Mouse (Mus musculus) midbrain, postnatal 0 days (tissue): ENCODE measurements around the gene Ccdc43. TPM values are rescaled to one million over a fixed set of nuclear protein-coding genes. Genes with fewer than 3 reads are reported as not detected.

Experiments
- ATAC-seq: fragments of 200-750 bp; cut with Nextera tagmentation; 2 replicates; pipeline ENCODE4 v1.8.0; 2017; ENCODE audit warnings: moderate number of reproducible peaks, mild to moderate bottlenecking, moderate TSS enrichment, moderate library complexity; ENCODE audit not compliant: low FRiP score
- DNase-seq: peaks from one replicate; pipeline ENCODE4 v3.0.0-alpha.2; 2015; ENCODE audit warnings: low spot score
- H3K27ac ChIP-seq: fragments of 300-500 bp; sonication (generic); 2 replicates; pipeline ENCODE4 v1.5.1; 2014; ENCODE audit warnings: low read depth, mild to moderate bottlenecking, low read length, mixed read lengths
- H3K27me3 ChIP-seq: fragments of 300-500 bp; sonication (generic); 2 replicates; pipeline ENCODE4 v1.6.1; 2014; ENCODE audit warnings: low read length, control low read depth, mixed read lengths; ENCODE audit not compliant: insufficient read depth
- H3K36me3 ChIP-seq: fragments of 300-500 bp; sonication (generic); 2 replicates; pipeline ENCODE4 v1.6.1; 2014; ENCODE audit warnings: low read length, control low read depth, mixed read lengths; ENCODE audit not compliant: insufficient read depth
- H3K4me1 ChIP-seq: fragments of 300-500 bp; sonication (generic); 2 replicates; pipeline ENCODE4 v1.6.1; 2014; ENCODE audit warnings: mild to moderate bottlenecking, control low read depth, antibody characterized with exemption, low read length, mixed read lengths; ENCODE audit not compliant: insufficient read depth
- H3K4me2 ChIP-seq: fragments of 300-500 bp; sonication (generic); 2 replicates; pipeline ENCODE4 v1.6.1; 2014; ENCODE audit warnings: low read depth, mild to moderate bottlenecking, low read length, mixed read lengths; ENCODE audit not compliant: poor library complexity, severe bottlenecking
- H3K4me3 ChIP-seq: fragments of 300-500 bp; sonication (generic); 2 replicates; pipeline ENCODE4 v1.5.1; 2014; ENCODE audit warnings: low read depth, mild to moderate bottlenecking, low read length, moderate library complexity
- H3K9ac ChIP-seq: fragments of 300-500 bp; sonication (generic); replicated peaks from 2 replicates; pipeline ENCODE4 v1.6.1; 2014; ENCODE audit warnings: mild to moderate bottlenecking, low read length, moderate library complexity, mixed read lengths; ENCODE audit not compliant: poor library complexity, severe bottlenecking
- H3K9me3 ChIP-seq: fragments of 300-500 bp; sonication (generic); 2 replicates; pipeline ENCODE4 v1.6.1; 2016; ENCODE audit warnings: low read length, control low read depth
- CTCF ChIP-seq: IDR thresholded peaks from 2 replicates; pipeline ENCODE4 v1.5.1; 2016; ENCODE audit warnings: antibody characterized with exemption, mild to moderate bottlenecking
- WGBS: fragments of 180-500 bp; shearing (Covaris S2); extraction: QIAGEN DNeasy Blood & Tissue Kit; methylation state at CpG from one replicate; pipeline ENCODE4 v1.1.7; 2014; 5-methylcytosine and 5-hydroxymethylcytosine counted together
- microRNA-seq: library from miRNA; unstranded; fragments of <30 nt; microRNA quantifications from one replicate; pipeline ENCODE4, GENCODE M21; 2016; ENCODE audit warnings: borderline number of aligned reads
- polyA plus RNA-seq: library from polyadenylated mRNA; unstranded; fragments of >200 nt; fragmentation: Nextera tagmentation; extraction: Ambion mirVana; gene quantifications from 2 replicates; pipeline ENCODE4 v1.2.1, GENCODE M21; 2015
- total RNA-seq: library from RNA; depleted of rRNA; stranded (reverse); fragments of >200 nt; gene quantifications from 2 replicates; pipeline ENCODE4 v1.2.3, GENCODE M21; 2014; rRNA removed

Ccdc43 gene
- total and polyA plus RNA-seq, 2 experiments from 2014 or later = 23.9 to 35.1 TPM

GRCm38 (mm10) chr11:102646226-102646625, 51.4 kb downstream of the Ccdc43 start:
- Histone ChIP-seq H3K27me3 (no peaks in the 10 kb centered on the region), H3K4me2 (no peak overlapping the region), H3K9ac (no peak overlapping the region), H3K4me1 (no peaks in the 10 kb centered on the region), H3K36me3 (no peaks in the 10 kb centered on the region), H3K4me3 (no peak overlapping the region), H3K9me3 (no peaks in the 10 kb centered on the region), H3K27ac (no peak overlapping the region)
- ATAC-seq (no peak), DNase-seq (no peak)
- no peak for TF ChIP-seq CTCF
- 88% methylated on average over 13 of the region's 13 CpGs for WGBS

DNA sequence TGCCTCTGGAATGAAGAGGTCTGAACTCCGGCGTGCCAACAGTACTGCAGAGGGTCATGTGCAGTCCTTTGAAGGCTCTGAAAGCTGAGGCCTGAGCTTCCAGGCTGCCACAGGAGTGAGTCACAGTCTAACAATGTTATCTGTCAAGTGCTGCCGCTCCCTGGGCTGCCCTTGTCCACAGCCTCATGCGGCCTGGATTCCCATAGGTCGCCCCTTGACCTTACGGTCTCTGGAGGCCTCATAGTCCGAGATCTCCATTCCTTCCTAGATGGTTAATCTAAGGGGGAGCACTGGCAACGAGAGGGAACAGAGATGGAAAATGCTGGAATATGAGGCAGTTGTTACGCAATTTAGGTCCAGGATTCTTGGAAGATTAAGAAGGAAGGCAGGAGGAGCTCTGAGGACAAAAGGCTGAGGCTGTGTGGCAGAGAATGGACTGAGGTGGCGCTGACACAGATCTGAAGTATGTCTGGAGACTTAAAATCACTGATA, 53.6 kb downstream of the Ccdc43 start:
- 58% methylated on average over 10 of the region's 10 CpGs for WGBS

DNA sequence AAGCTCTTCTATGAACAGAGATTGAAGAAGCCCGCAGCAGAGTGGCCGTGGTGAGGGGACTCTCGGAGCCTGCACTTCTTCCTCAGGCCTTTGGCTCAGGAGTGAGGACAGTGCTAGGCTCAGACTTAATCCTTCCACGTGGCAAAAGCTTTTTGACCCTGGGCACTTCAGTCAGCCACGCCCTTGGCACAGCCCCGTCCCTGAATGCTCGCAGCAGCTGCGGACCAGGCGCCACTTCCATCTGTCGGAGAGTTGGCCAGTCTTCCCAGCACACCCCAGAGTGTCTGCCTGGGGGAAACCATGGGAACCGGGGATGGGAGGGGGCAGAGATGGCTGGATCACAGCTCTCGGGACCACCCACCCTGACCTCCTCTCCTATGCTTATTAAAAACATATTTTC, 60.7 kb downstream of the Ccdc43 start:
- Histone ChIP-seq H3K4me1 (no peaks in the 10 kb centered on the region), H3K4me2 (no peak overlapping the region), H3K36me3 (no peaks in the 10 kb centered on the region), H3K27ac (no peak overlapping the region), H3K9me3 (no peaks in the 10 kb centered on the region), H3K27me3 (no peaks in the 10 kb centered on the region), H3K4me3 (no peak overlapping the region), H3K9ac (no peak overlapping the region)
- DNase-seq = peak; percentile 71
- no peak for TF ChIP-seq CTCF
- no peak for ATAC-seq
- 26% methylated on average over 12 of the region's 12 CpGs for WGBS

More for the DNA sequence above, 53.6 kb downstream of the Ccdc43 start:
- TF ChIP-seq CTCF = no peak
- no peak overlapping the region for H3K4me2 ChIP-seq
- H3K36me3 ChIP-seq = no peaks in the 10 kb centered on the region
- no peak overlapping the region for H3K9ac ChIP-seq
- DNase-seq = no peak
- H3K4me1 ChIP-seq = no peaks in the 10 kb centered on the region
- no peaks in the 10 kb centered on the region for H3K9me3 ChIP-seq
- no peaks in the 10 kb centered on the region for H3K27me3 ChIP-seq
- no peak overlapping the region for H3K27ac ChIP-seq
- H3K4me3 ChIP-seq = no peak overlapping the region
- no peak for ATAC-seq

Small RNA genes lying within 50 kb of the gene (microRNA-seq; reads per million reads assigned to microRNA genes)
- not detected for gene Gm22920

Other genes with a start within 250 kb of the Ccdc43 start
- gene Itga2b, start 227.7 kb downstream of the Ccdc43 start, total RNA-seq = 2.6 and 4.7 TPM in 2 replicates
- 15.4 and 15.5 TPM in 2 replicates for gene Itga2b, start 227.7 kb downstream of the Ccdc43 start, polyA plus RNA-seq
- 24.8 and 33.4 TPM in 2 replicates for gene Gpatch8, start 141.4 kb downstream of the Ccdc43 start, total RNA-seq
- gene Gpatch8, start 141.4 kb downstream of the Ccdc43 start, polyA plus RNA-seq = 35.8 and 53.3 TPM in 2 replicates
- gene Gm11627, start 118.3 kb downstream of the Ccdc43 start, total RNA-seq = 1.1 and 3.5 TPM in 2 replicates
- gene Gm11627, start 118.3 kb downstream of the Ccdc43 start, polyA plus RNA-seq = 4.6 and 5.8 TPM in 2 replicates
- 16.8 and 17.3 TPM in 2 replicates for gene Fzd2, start 93.4 kb downstream of the Ccdc43 start, total RNA-seq
- gene Fzd2, start 93.4 kb downstream of the Ccdc43 start, polyA plus RNA-seq = 3.9 and 4.5 TPM in 2 replicates
- gene Meioc, start 34.1 kb downstream of the Ccdc43 start, total RNA-seq = not detected in 2 replicates
- 0.21 and 0.23 TPM in 2 replicates for gene Meioc, start 34.1 kb downstream of the Ccdc43 start, polyA plus RNA-seq
- gene Adam11, start 63.7 kb upstream of the Ccdc43 start, total RNA-seq = 43.8 and 46.9 TPM in 2 replicates
- gene Adam11, start 63.7 kb upstream of the Ccdc43 start, polyA plus RNA-seq = 21.5 and 22.3 TPM in 2 replicates
- gene Gjc1, start 121.9 kb upstream of the Ccdc43 start, total RNA-seq = 18.1 and 18.8 TPM in 2 replicates
- 14.8 and 17.8 TPM in 2 replicates for gene Gjc1, start 121.9 kb upstream of the Ccdc43 start, polyA plus RNA-seq
- 12.3 and 12.8 TPM in 2 replicates for gene Higd1b, start 138.1 kb upstream of the Ccdc43 start, total RNA-seq
- 13.1 and 15.3 TPM in 2 replicates for gene Higd1b, start 138.1 kb upstream of the Ccdc43 start, polyA plus RNA-seq
- 63.0 and 69.8 TPM in 2 replicates for gene Eftud2, start 183.2 kb upstream of the Ccdc43 start, total RNA-seq
- 104 and 105 TPM in 2 replicates for gene Eftud2, start 183.2 kb upstream of the Ccdc43 start, polyA plus RNA-seq
- gene Ccdc103, start 183.4 kb upstream of the Ccdc43 start, total RNA-seq = 0.33 and 1.6 TPM in 2 replicates
- 1.7 and 1.8 TPM in 2 replicates for gene Ccdc103, start 183.4 kb upstream of the Ccdc43 start, polyA plus RNA-seq
- gene Fam187a, start 187.4 kb upstream of the Ccdc43 start, total RNA-seq = not detected in 2 replicates
- 0.12 TPM in 1 of 2 replicates, not detected in the other for gene Fam187a, start 187.4 kb upstream of the Ccdc43 start, polyA plus RNA-seq
- gene Gfap, start 203.1 kb upstream of the Ccdc43 start, total RNA-seq = 19.5 and 36.4 TPM in 2 replicates
- 20.6 and 24.3 TPM in 2 replicates for gene Gfap, start 203.1 kb upstream of the Ccdc43 start, polyA plus RNA-seq
- 3.8 and 6.3 TPM in 2 replicates for gene Kif18b, start 227.3 kb upstream of the Ccdc43 start, total RNA-seq
- 0.46 and 0.60 TPM in 2 replicates for gene Kif18b, start 227.3 kb upstream of the Ccdc43 start, polyA plus RNA-seq
- 45.6 and 52.8 TPM in 2 replicates for gene C1ql1, start 248.9 kb upstream of the Ccdc43 start, total RNA-seq
- 15.8 and 16.9 TPM in 2 replicates for gene C1ql1, start 248.9 kb upstream of the Ccdc43 start, polyA plus RNA-seq